Mouse (Mus musculus): ENCODE results near the gene Klc1.

DNA sequence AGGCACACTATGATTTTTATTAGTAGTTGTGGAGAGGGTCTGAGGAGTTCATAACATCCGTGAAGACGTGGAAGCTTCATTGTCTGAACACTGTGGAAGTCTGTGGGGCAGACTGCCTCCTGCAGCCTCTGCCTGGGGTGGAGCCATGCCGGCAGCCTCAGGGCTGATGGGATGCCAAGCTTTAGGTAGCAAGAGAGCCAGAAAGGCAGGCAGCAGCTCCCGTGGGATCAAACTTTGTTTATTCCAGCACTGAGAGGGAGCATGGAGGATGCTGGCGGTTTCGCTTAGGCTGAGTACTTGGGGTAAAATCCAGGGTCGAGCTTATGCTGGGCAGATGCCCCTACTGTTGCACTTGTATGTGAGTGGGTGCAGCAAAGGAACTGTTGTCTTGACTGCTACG is 38.6 kb downstream of the Klc1 start:
- TF ChIP-seq POLR2A (IDR thresholded peaks at IDR 0.05; ENCODE audit: low read depth, low read length) = no peak
- TF ChIP-seq CTCF (IDR thresholded peaks at IDR 0.05; ENCODE audit: borderline replicate concordance, insufficient read depth, low read length) = no peak

Data from embryonic fibroblast, embryonic 13.5 days (primary cell).